Mouse (Mus musculus) CH12.LX (cell line): ENCODE data around the gene Mgat4b. TPM values are rescaled to one million over a fixed set of nuclear protein-coding genes. Genes with fewer than 3 reads are reported as not detected.

ENCODE experiments used
- DNase-seq: peaks from one replicate; pipeline ENCODE4 v3.0.0-alpha.2; 2013; ENCODE audit errors: extremely low read depth
- H3K27ac ChIP-seq: 2 replicates; pipeline ENCODE4 v1.5.1; 2012; ENCODE audit warnings: low read depth, mild to moderate bottlenecking, control low read depth, moderate library complexity; ENCODE audit not compliant: insufficient read depth
- H3K27me3 ChIP-seq: replicated peaks from 2 replicates; pipeline ENCODE3; 2012; ENCODE audit warnings: inconsistent platforms
- H3K36me3 ChIP-seq, 2 experiments: replicated peaks in 1 of 2; 2 replicates each; pipeline versions ENCODE3 to v1.6.1; 2012; ENCODE audit warnings: inconsistent platforms in 1 of 2, low read length in 1 of 2, mild to moderate bottlenecking in 1 of 2, mixed read lengths in 1 of 2, moderate library complexity in 1 of 2; ENCODE audit not compliant: control insufficient read depth in 1 of 2, insufficient read depth in 1 of 2
- H3K4me1 ChIP-seq, 2 experiments: 2 replicates each; pipeline ENCODE4 v1.6.1; 2012; ENCODE audit warnings: inconsistent platforms in 1 of 2, moderate library complexity in 1 of 2; ENCODE audit not compliant: insufficient read depth in 2 of 2, control insufficient read depth in 1 of 2
- H3K4me2 ChIP-seq: 2 replicates; pipeline ENCODE4 v1.6.1; 2012; ENCODE audit warnings: low read depth, mild to moderate bottlenecking, control low read depth; ENCODE audit not compliant: poor library complexity, insufficient read depth, severe bottlenecking
- H3K4me3 ChIP-seq, 3 experiments: fragments of 150-350 bp in 1 of 3; sonication (generic) in 1 of 3; replicated peaks in 1 of 3; 2 replicates each; pipeline versions ENCODE3 to v1.5.1; 2011 to 2012; ENCODE audit warnings: low read depth in 2 of 3, low read length in 2 of 3, mild to moderate bottlenecking in 2 of 3, moderate library complexity in 2 of 3, control low read depth in 1 of 3, improper control_type of control experiment in 1 of 3, inconsistent platforms in 1 of 3, mixed read lengths in 1 of 3; ENCODE audit not compliant: poor library complexity in 1 of 3
- H3K79me2 ChIP-seq: replicated peaks from 2 replicates; pipeline ENCODE4 v1.6.1; 2012; ENCODE audit warnings: mild to moderate bottlenecking, moderate library complexity; ENCODE audit not compliant: control insufficient read depth, poor library complexity, insufficient read depth, severe bottlenecking; ENCODE audit errors: extremely low read depth
- H3K9ac ChIP-seq: 2 replicates; pipeline ENCODE4 v1.6.1; 2012; ENCODE audit warnings: low read depth, mild to moderate bottlenecking, control low read depth, moderate library complexity; ENCODE audit not compliant: insufficient read depth
- H3K9me3 ChIP-seq: replicated peaks from 2 replicates; pipeline ENCODE3; 2012; ENCODE audit warnings: low read length, inconsistent platforms, mixed read lengths
- BHLHE40 ChIP-seq: IDR thresholded peaks from 2 replicates; pipeline ENCODE4 v1.6.1; 2011; ENCODE audit warnings: mild to moderate bottlenecking, low read depth, low read length, improper control_type of control experiment
- CHD1 ChIP-seq: IDR thresholded peaks from 2 replicates; pipeline ENCODE4 v1.6.1; 2012; ENCODE audit warnings: low read depth, low read length, improper control_type of control experiment, inconsistent platforms
- HCFC1 ChIP-seq: IDR thresholded peaks from 2 replicates; pipeline ENCODE4 v1.6.1; 2012; ENCODE audit warnings: low read depth, mild to moderate bottlenecking, inconsistent platforms, low read length, improper control_type of control experiment
- JUN ChIP-seq: IDR thresholded peaks from 2 replicates; pipeline ENCODE4 v1.6.1; 2011; ENCODE audit warnings: low read depth, mild to moderate bottlenecking, low read length, improper control_type of control experiment, moderate library complexity; ENCODE audit not compliant: insufficient read depth
- JUND ChIP-seq: conservative IDR thresholded peaks from 2 replicates; pipeline ENCODE4 v1.6.1; 2011; ENCODE audit warnings: low read depth, low read length, improper control_type of control experiment
- KAT2A ChIP-seq: IDR thresholded peaks from 2 replicates; pipeline ENCODE4 v1.6.1; 2012; ENCODE audit warnings: low read length, improper control_type of control experiment, inconsistent platforms; ENCODE audit not compliant: insufficient replicate concordance
- MAFK ChIP-seq: IDR thresholded peaks from 2 replicates; pipeline ENCODE4 v1.6.1; 2011; ENCODE audit warnings: low read length, improper control_type of control experiment; ENCODE audit not compliant: insufficient replicate concordance
- MYC ChIP-seq: IDR thresholded peaks from 2 replicates; pipeline ENCODE4 v1.6.1; 2011; ENCODE audit warnings: low read depth, mild to moderate bottlenecking, improper control_type of control experiment, low read length
- NELFE ChIP-seq: IDR thresholded peaks from 2 replicates; pipeline ENCODE4 v1.6.1; 2011; ENCODE audit warnings: low read depth, low read length, improper control_type of control experiment
- NRF1 ChIP-seq: IDR thresholded peaks from 2 replicates; pipeline ENCODE4 v1.6.1; 2014; ENCODE audit warnings: low read depth, mild to moderate bottlenecking, inconsistent platforms, low read length, improper control_type of control experiment, moderate library complexity
- POLR2AphosphoS2 ChIP-seq: IDR thresholded peaks from 2 replicates; pipeline ENCODE4 v1.6.1; 2011; ENCODE audit warnings: low read depth, low read length, improper control_type of control experiment
- RCOR1 ChIP-seq: conservative IDR thresholded peaks from 2 replicates; pipeline ENCODE4 v1.6.1; 2012; ENCODE audit warnings: low read depth, mild to moderate bottlenecking, inconsistent platforms, low read length, improper control_type of control experiment
- SIN3A ChIP-seq: IDR thresholded peaks from 2 replicates; pipeline ENCODE4 v1.6.1; 2012; ENCODE audit warnings: low read length, improper control_type of control experiment, inconsistent platforms
- TBP ChIP-seq: conservative IDR thresholded peaks from 2 replicates; pipeline ENCODE4 v1.6.1; 2011; ENCODE audit warnings: low read depth, low read length, improper control_type of control experiment
- UBTF ChIP-seq: IDR thresholded peaks from 2 replicates; pipeline ENCODE4 v1.6.1; 2012; ENCODE audit warnings: low read depth, mild to moderate bottlenecking, inconsistent platforms, low read length, improper control_type of control experiment, moderate library complexity
- USF1 ChIP-seq: IDR thresholded peaks from 2 replicates; pipeline ENCODE4 v1.6.1; 2014; ENCODE audit warnings: low read depth, mild to moderate bottlenecking, inconsistent platforms, low read length, improper control_type of control experiment
- ZC3H11A ChIP-seq: IDR thresholded peaks from 2 replicates; pipeline ENCODE4 v1.6.1; 2012; ENCODE audit warnings: low read depth, mild to moderate bottlenecking, inconsistent platforms, low read length, improper control_type of control experiment
- ZMIZ1 ChIP-seq: IDR thresholded peaks from 2 replicates; pipeline ENCODE4 v1.6.1; 2012; ENCODE audit warnings: low read depth, mild to moderate bottlenecking, inconsistent platforms, low read length, improper control_type of control experiment
- ZNF384 ChIP-seq: IDR thresholded peaks from 2 replicates; pipeline ENCODE4 v1.6.1; 2012; ENCODE audit warnings: low read depth, low read length, improper control_type of control experiment, inconsistent platforms
- dilution Hi-C: fragments of 300-500 bp; cut with MboI; formaldehyde crosslinking; loops from 2 replicates; pipeline ENCODE4 v1.14.3; 2020; ENCODE audit warnings: low sequenced_read_pairs; ENCODE audit not compliant: extremely low pct_unique_long_range_greater_than_20kb, extremely low pct_ligation_motif_present
- in situ Hi-C: fragments of 300-500 bp; cut with MboI; formaldehyde crosslinking; loops from 3 replicates; pipeline ENCODE4 v1.14.3; 2019; ENCODE audit warnings: low sequenced_read_pairs, low pct_ligation_motif_present, low pct_unique_long_range_greater_than_20kb, mixed read lengths
- polyA plus RNA-seq: library from polyadenylated mRNA; unstranded; fragments of >175 nt; gene quantifications from 2 replicates; pipeline ENCODE4 v1.2.1, GENCODE M21; 2012; ENCODE audit warnings: low read depth; ENCODE audit not compliant: insufficient read length
- total RNA-seq, 2 experiments: library from RNA; depleted of rRNA; stranded (reverse); fragments of 300-350 nt in 1 of 2; fragments of >200 nt in 1 of 2; gene quantifications; 2 replicates each; pipeline ENCODE4 v1.2.3; 2012 to 2014

Gene Mgat4b
- total and polyA plus RNA-seq, 3 experiments = 4.6 to 27.4 (median 16.2) TPM

DNA sequence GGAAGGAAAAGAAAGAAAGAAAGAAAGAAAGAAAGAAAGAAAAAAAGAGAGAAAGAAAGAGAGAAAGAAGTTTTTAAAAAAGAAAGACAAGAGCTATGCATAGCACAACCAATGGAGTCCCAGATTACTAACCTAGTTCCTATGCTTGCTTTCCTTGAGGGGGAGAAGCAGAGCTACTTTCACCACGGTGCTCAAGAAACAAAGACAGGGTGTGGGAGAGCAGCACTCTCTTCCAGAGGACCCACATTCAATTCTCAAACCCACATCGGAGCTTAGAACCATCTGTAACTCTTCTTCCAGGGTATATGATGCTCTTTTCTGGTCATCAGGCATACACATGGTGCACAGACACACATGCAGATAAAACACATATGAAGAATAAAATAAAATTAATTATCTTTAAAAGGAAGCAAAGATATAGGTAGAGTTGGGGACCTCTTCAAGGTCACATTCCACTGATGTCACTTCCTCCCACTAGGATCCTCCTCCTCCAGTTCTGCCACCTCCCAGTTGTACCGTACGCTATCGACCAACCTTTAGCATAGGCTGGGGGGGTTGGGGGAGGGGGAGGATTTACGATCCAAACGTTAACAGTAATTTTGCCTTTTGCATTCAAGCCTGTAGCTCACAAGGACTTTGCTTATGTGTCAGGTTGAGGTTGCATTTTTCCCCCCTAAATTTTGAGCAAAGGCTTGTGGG is 37.9 kb downstream of the Mgat4b start:
- Histone ChIP-seq H3K27me3 (no peaks in the 10 kb centered on the region), H3K27ac (no peak overlapping the region), H3K9me3 (no peaks in the 10 kb centered on the region), H3K4me2 (no peak overlapping the region), H3K79me2 (no peaks in the 10 kb centered on the region), H3K4me1 (peaks cover 14 to 19% of the 10 kb centered on the region in 2 experiments), H3K36me3 (no peaks in the 10 kb centered on the region), H3K4me3 (no peak overlapping the region), H3K9ac (no peak overlapping the region)
- dilution Hi-C loops (no loop called here), in situ Hi-C loops (no loop called here)
- no peak for DNase-seq
- no peak for TF ChIP-seq UBTF
- TF ChIP-seq NELFE = no peak
- no peak for TF ChIP-seq CHD1

DNA sequence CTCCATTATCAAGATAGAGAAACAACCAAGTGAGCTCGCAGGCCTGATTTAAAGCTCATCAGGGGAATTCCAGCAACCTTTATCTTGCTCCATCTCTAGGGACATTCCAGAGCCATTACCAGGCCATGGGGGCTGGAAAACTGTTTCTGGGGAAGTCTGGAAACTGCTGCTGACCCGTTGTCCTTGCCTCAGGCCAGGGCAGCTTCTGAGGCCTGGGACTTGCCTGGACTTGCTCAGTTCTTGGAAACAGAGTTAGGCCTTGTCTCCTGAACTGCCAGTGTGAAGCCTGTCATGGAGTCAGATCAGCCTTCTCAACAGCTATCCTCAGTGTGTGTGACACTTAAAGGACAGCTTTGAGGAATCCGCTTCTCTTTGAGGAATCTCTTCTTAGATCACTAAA is 41.5 kb downstream of the Mgat4b start:
- no peak for DNase-seq
- H3K79me2 ChIP-seq = no peaks in the 10 kb centered on the region
- in situ Hi-C loops = no loop called here
- peaks cover 14 to 17% of the 10 kb centered on the region in 2 experiments for H3K4me1 ChIP-seq
- H3K9me3 ChIP-seq = no peaks in the 10 kb centered on the region
- H3K27me3 ChIP-seq = no peaks in the 10 kb centered on the region
- TF ChIP-seq ZC3H11A (no peak), MYC (no peak), JUN (no peak), USF1 (no peak), RCOR1 (no peak), SIN3A (no peak), BHLHE40 (no peak), KAT2A (no peak), UBTF (no peak), HCFC1 (no peak), ZMIZ1 (no peak), TBP (no peak), POLR2AphosphoS2 (no peak), JUND (no peak), NRF1 (no peak), MAFK (no peak), ZNF384 (no peak)
- peaks cover 11 to 25% of the 10 kb centered on the region in 2 experiments for H3K36me3 ChIP-seq
- H3K9ac ChIP-seq = no peak overlapping the region
- H3K4me2 ChIP-seq = no peak overlapping the region
- H3K27ac ChIP-seq = no peak overlapping the region
- dilution Hi-C loops = no loop called here
- no peak overlapping the region for H3K4me3 ChIP-seq
